Mouse (Mus musculus) midbrain, embryonic 15.5 days (tissue): ENCODE measurements at regions not wholly inside any gene's neighbourhood (a gene's known extent, or its start where the extent isn't known, plus 50 kb on each side); places are given as distances from the start of the nearest gene placed in this dataset.

ENCODE experiments used
- ATAC-seq: fragments of 200-750 bp; cut with Nextera tagmentation; replicated peaks from 2 replicates; pipeline ENCODE4 v1.8.0; 2017; ENCODE audit warnings: moderate TSS enrichment
- H3K27ac ChIP-seq: fragments of 300-500 bp; sonication (generic); 2 replicates; pipeline ENCODE4 v1.5.1; 2015; ENCODE audit warnings: mild to moderate bottlenecking, inconsistent platforms
- H3K27me3 ChIP-seq: fragments of 300-500 bp; sonication (generic); replicated peaks from 2 replicates; pipeline ENCODE4 v1.6.1; 2015; ENCODE audit warnings: inconsistent platforms
- H3K36me3 ChIP-seq: fragments of 300-500 bp; sonication (generic); replicated peaks from 2 replicates; pipeline ENCODE4 v1.6.1; 2015; ENCODE audit warnings: inconsistent platforms
- H3K4me1 ChIP-seq: fragments of 300-500 bp; sonication (generic); 2 replicates; pipeline ENCODE4 v1.6.1; 2015; ENCODE audit warnings: inconsistent platforms
- H3K4me2 ChIP-seq: fragments of 300-500 bp; sonication (generic); 2 replicates; pipeline ENCODE4 v1.6.1; 2015; ENCODE audit warnings: inconsistent platforms, mild to moderate bottlenecking, moderate library complexity
- H3K4me3 ChIP-seq: fragments of 300-500 bp; sonication (generic); 2 replicates; pipeline ENCODE4 v1.5.1; 2015; ENCODE audit warnings: mild to moderate bottlenecking, inconsistent platforms
- H3K9ac ChIP-seq: fragments of 300-500 bp; sonication (generic); 2 replicates; pipeline ENCODE4 v1.6.1; 2015; ENCODE audit warnings: mild to moderate bottlenecking, inconsistent platforms
- H3K9me3 ChIP-seq: fragments of 300-500 bp; sonication (generic); 2 replicates; pipeline ENCODE4 v1.6.1; 2016; ENCODE audit warnings: inconsistent platforms
- WGBS: fragments of 180-500 bp; shearing (Covaris S2); methylation state at CpG from one replicate; pipeline ENCODE4 v1.1.7; 2015; ENCODE audit warnings: mixed read lengths; 5-methylcytosine and 5-hydroxymethylcytosine counted together

GRCm38 (mm10) chr1:26573798-26574450 is 113.3 kb downstream of the 4931408C20Rik start:
- H3K27me3 ChIP-seq, result no peaks in the 10 kb centered on the region
- H3K36me3 ChIP-seq, result no peaks in the 10 kb centered on the region
- no peak overlapping the region for H3K4me2 ChIP-seq
- no peaks in the 10 kb centered on the region for H3K9me3 ChIP-seq
- no peaks in the 10 kb centered on the region for H3K4me1 ChIP-seq
- no peak for ATAC-seq
- no peak overlapping the region for H3K27ac ChIP-seq
- H3K9ac ChIP-seq, result no peak overlapping the region
- no peak overlapping the region for H3K4me3 ChIP-seq
- 84% methylated on average over 3 of the region's 3 CpGs for WGBS

- ATAC-seq, result no peak
- no peak overlapping the region for H3K4me2 ChIP-seq
- no peaks in the 10 kb centered on the region for H3K4me1 ChIP-seq
- no peaks in the 10 kb centered on the region for H3K27me3 ChIP-seq
- H3K36me3 ChIP-seq, result no peaks in the 10 kb centered on the region
- no peak overlapping the region for H3K9ac ChIP-seq
- no peak overlapping the region for H3K4me3 ChIP-seq
- no peaks in the 10 kb centered on the region for H3K9me3 ChIP-seq
- H3K27ac ChIP-seq, result no peak overlapping the region
Measured at GRCm38 (mm10) chr1:26559505-26559904, 127.8 kb downstream of the 4931408C20Rik start.

GRCm38 (mm10) chr1:26524537-26524936 is 162.7 kb downstream of the 4931408C20Rik start:
- H3K27me3 ChIP-seq, result no peaks in the 10 kb centered on the region
- 97% methylated on average over 1 of the region's 1 CpGs for WGBS
- ATAC-seq, result no peak

GRCm38 (mm10) chr1:26511368-26511767 is 175.9 kb downstream of the 4931408C20Rik start:
- WGBS, result 71% methylated on average over 1 of the region's 1 CpGs
- no peak overlapping the region for H3K4me3 ChIP-seq
- H3K27ac ChIP-seq, result no peak overlapping the region
- H3K36me3 ChIP-seq, result no peaks in the 10 kb centered on the region
- H3K4me1 ChIP-seq, result no peaks in the 10 kb centered on the region
- ATAC-seq, result peak; percentile 72; the same call in 1 of the 2 replicates
- no peak overlapping the region for H3K4me2 ChIP-seq
- no peaks in the 10 kb centered on the region for H3K27me3 ChIP-seq
- H3K9me3 ChIP-seq, result no peaks in the 10 kb centered on the region
- H3K9ac ChIP-seq, result no peak overlapping the region

More at GRCm38 (mm10) chr1:26524537-26524936, 162.7 kb downstream of the 4931408C20Rik start:
- H3K27ac ChIP-seq, result no peak overlapping the region
- H3K4me1 ChIP-seq, result no peaks in the 10 kb centered on the region
- H3K36me3 ChIP-seq, result no peaks in the 10 kb centered on the region
- H3K9me3 ChIP-seq, result no peaks in the 10 kb centered on the region
- H3K4me2 ChIP-seq, result no peak overlapping the region
- H3K9ac ChIP-seq, result no peak overlapping the region
- H3K4me3 ChIP-seq, result no peak overlapping the region
